Mouse (Mus musculus) olfactory bulb, adult 2 months (tissue): ENCODE data around the gene Prss35. TPM values are rescaled to one million over a fixed set of nuclear protein-coding genes. Genes with fewer than 3 reads are reported as not detected.

Experiments used
- H3K27ac ChIP-seq: fragments of 200-500 bp; 2 replicates; pipeline ENCODE4 v1.5.1; 2012; ENCODE audit warnings: low read depth, low read length; ENCODE audit not compliant: insufficient read depth
- H3K4me1 ChIP-seq: fragments of 200-500 bp; 2 replicates; pipeline ENCODE4 v1.6.1; 2012; ENCODE audit warnings: low read length; ENCODE audit not compliant: control insufficient read depth, insufficient read depth
- H3K4me3 ChIP-seq: fragments of 200-500 bp; 2 replicates; pipeline ENCODE4 v1.5.1; 2012; ENCODE audit warnings: mild to moderate bottlenecking, low read depth, low read length, moderate library complexity; ENCODE audit not compliant: insufficient read depth
- CTCF ChIP-seq: fragments of 200-500 bp; IDR thresholded peaks from 2 replicates; pipeline ENCODE4 v1.5.1; 2012; ENCODE audit warnings: low read depth, mild to moderate bottlenecking, low read length, moderate library complexity; ENCODE audit not compliant: insufficient read depth
- POLR2A ChIP-seq: fragments of 200-500 bp; IDR thresholded peaks from 2 replicates; pipeline ENCODE4 v1.6.1; 2012; ENCODE audit warnings: mild to moderate bottlenecking, low read depth, low read length, moderate library complexity; ENCODE audit not compliant: insufficient read depth
- WGBS: fragments of 180-500 bp; shearing (Covaris S2); methylation state at CpG from one replicate; pipeline ENCODE4 v1.1.7; 2018; 5-methylcytosine and 5-hydroxymethylcytosine counted together
- polyA plus RNA-seq: library from polyadenylated mRNA; stranded (reverse); fragments of >200 nt; gene quantifications from 2 replicates; pipeline ENCODE4 v1.2.4, GENCODE M21; 2012; ENCODE audit warnings: low replicate concordance; ENCODE audit not compliant: missing spikeins, insufficient read depth, insufficient read length

Gene Prss35
- polyA plus RNA-seq, 1 experiment: not detected

DNA sequence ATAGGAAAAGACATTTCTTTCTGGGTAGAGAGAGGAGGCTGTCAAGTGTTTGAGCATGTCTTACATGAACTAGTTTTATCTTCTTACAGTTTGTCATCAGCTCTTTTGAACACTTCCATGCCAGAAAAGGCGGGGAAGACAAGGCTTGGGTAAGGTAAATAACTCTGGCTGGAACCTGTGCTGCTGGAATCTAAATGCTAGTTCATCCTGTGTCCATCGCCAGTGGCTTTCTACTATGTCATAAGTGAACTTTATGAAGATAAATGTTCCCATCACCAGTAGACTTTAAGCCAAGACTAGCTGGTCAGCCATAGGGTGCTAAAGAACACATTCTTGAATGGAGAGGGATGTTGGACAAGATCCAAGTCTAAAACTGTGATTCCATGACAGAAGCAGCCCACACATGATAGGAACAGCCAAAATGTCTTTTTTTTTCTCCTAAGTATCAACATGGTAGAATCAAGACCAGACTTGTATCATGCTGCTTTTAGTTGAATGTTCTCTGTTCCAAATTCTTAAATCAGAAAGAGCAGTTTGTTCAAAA is 33.3 kb upstream of the Prss35 start:
- TF ChIP-seq POLR2A (no peak), CTCF (no peak)
- H3K4me3 ChIP-seq: no peak overlapping the region

GRCm38 (mm10) chr9:86712648-86713047 is 30.8 kb upstream of the Prss35 start:
- WGBS: 91% methylated on average over 2 of the region's 2 CpGs
- no peak overlapping the region for H3K27ac ChIP-seq
- TF ChIP-seq POLR2A: no peak
- no peak for TF ChIP-seq CTCF
- H3K4me1 ChIP-seq: no peaks in the 10 kb centered on the region
- no peak overlapping the region for H3K4me3 ChIP-seq

More for the DNA sequence above, 33.3 kb upstream of the Prss35 start:
- WGBS: 98% methylated on average over 2 of the region's 2 CpGs
- no peaks in the 10 kb centered on the region for H3K4me1 ChIP-seq
- H3K27ac ChIP-seq: no peak overlapping the region

DNA sequence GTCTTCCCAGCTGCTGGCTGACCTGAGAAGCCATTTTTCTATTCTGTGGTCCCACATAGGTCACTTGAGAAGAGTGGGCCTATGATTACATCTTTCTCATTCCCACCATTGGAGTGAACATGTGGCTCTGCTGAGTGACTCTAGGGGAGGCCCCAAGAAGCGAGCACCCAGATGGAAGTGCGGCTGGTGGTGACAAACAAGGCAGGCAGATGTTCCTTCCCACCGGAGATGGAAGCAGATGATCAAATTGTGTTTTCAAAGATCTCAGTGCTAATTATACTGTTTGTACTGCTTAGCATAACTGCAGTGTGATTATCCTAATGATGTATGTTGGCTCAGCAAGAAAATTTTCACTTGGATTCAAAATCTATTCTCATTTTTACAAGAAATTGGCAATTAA is 29.4 kb upstream of the Prss35 start:
- no peak overlapping the region for H3K27ac ChIP-seq
- no peaks in the 10 kb centered on the region for H3K4me1 ChIP-seq
- no peak overlapping the region for H3K4me3 ChIP-seq
- WGBS: 36% methylated on average over 3 of the region's 3 CpGs
- TF ChIP-seq POLR2A (no peak), CTCF (no peak)

DNA sequence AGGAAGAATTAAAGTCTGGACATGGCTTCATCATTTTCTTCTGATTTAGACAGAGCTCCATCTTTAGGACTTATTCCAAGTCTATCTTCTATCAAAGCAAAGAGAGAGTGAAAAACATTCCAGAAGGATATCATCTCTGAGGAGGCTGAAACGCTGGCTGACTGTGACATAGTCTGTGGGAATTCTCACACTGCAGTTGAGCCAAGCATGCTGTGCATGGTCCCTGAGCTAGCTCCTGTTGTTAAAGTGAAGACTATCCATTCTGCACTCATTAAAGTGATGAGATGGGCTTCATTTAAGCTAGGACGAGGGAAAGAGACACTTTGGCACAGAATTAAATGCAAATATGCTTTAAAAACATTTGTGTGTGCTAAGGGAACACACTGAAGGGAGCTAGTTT is 26.9 kb upstream of the Prss35 start:
- no peak for TF ChIP-seq CTCF
- TF ChIP-seq POLR2A: no peak
- H3K27ac ChIP-seq: no peak overlapping the region
- no peaks in the 10 kb centered on the region for H3K4me1 ChIP-seq
- WGBS: 52% methylated on average over 2 of the region's 2 CpGs
- H3K4me3 ChIP-seq: no peak overlapping the region

DNA sequence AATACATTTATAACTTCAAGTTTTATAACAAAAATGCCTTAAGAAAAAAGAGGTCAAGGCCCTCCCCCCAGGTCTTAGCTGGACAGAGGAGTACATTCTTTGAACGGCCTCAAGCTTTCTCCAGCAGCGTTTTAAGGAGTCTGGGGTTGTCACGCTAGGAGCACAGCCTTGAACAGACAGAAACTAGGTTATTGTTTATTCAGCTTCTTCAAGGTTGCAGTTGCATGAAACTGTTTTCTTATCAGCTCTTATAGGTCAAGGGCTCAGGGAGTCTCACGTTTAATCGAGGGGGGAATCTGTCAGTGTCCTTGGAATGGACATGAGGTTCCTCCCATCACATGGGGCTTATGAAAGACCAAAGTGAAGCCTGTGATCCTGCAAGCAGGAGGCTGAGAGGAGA is 26.3 kb upstream of the Prss35 start:
- 86% methylated on average over 5 of the region's 5 CpGs for WGBS

DNA sequence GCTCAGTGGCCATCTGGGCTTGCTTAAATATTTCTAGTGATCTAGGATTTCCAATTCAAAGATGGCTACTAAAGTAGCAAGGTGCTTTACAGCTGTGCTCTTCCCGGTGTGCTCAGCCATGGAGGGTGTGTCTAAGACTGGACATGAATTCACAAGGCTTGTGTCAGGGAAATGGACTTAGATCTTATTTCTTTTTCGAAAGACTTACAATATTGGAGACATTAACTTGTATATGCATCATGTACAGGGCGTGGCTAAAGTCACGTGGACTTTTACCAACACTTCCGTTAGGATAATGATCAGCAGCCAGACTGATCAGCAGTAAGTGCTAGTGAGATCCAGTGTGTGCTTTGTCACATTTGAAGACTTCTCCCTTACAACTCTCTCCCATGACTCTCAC is 23.2 kb upstream of the Prss35 start:
- 93% methylated on average over 5 of the region's 5 CpGs for WGBS

More for the DNA sequence above, 26.3 kb upstream of the Prss35 start:
- Histone ChIP-seq H3K4me3 (no peak overlapping the region), H3K27ac (no peak overlapping the region), H3K4me1 (no peaks in the 10 kb centered on the region)
- no peak for TF ChIP-seq CTCF
- no peak for TF ChIP-seq POLR2A

GRCm38 (mm10) chr9:86720794-86721193 is 22.7 kb upstream of the Prss35 start:
- Histone ChIP-seq H3K4me1 (no peaks in the 10 kb centered on the region), H3K27ac (no peak overlapping the region), H3K4me3 (no peak overlapping the region)
- WGBS: 93% methylated on average over 2 of the region's 2 CpGs
- TF ChIP-seq CTCF (no peak), POLR2A (no peak)

More for the DNA sequence above, 23.2 kb upstream of the Prss35 start:
- TF ChIP-seq POLR2A: no peak
- no peak for TF ChIP-seq CTCF
- no peak overlapping the region for H3K4me3 ChIP-seq
- no peaks in the 10 kb centered on the region for H3K4me1 ChIP-seq
- no peak overlapping the region for H3K27ac ChIP-seq

- 90% methylated on average over 4 of the region's 4 CpGs for WGBS
- H3K4me3 ChIP-seq: no peak overlapping the region
- TF ChIP-seq CTCF (no peak), POLR2A (no peak)
- H3K27ac ChIP-seq: peak overlapping the region; percentile 80
- no peaks in the 10 kb centered on the region for H3K4me1 ChIP-seq
Observed at GRCm38 (mm10) chr9:86725066-86725465, 18.4 kb upstream of the Prss35 start.

DNA sequence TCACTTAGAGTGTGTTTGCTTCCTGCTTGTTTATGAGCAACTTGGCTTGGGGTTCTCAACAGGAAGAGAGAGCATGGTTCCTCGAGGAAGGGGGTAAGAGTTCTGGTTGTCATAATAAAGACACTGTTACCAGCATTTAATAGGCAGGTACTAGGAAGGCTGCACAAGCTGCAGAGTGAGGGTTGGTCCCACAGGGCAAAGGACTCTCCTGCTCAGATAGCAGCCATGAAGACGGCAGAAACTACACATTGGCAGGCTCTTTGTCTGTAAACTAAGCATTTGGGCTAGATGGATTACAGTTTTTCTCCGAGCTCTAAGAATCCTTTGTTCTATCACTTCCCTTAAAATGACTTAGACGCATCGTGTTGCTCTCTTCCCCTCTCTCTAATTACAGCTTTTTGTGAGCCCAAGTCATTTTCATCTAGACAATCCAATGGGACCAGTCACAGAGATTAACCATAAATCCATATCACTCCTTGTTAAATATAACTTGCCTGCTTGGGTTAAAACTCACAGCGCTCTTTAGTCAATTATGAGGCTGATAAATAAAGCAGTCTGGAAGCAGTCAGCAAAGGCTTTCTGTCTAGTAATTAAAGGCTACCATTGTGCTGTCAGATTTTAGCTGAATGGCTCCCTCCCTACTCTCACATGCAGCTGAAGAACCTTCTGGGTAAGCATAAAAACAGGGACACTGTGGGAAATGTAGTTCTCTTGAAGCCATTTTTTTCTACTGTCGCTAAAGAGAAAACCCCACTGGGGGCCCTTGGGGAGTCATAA is 17.7 kb upstream of the Prss35 start:
- H3K4me1 ChIP-seq: no peaks in the 10 kb centered on the region
- 12% methylated on average over 7 of the region's 7 CpGs for WGBS
- H3K27ac ChIP-seq: peak overlapping the region; percentile 80

More for the DNA sequence above, 17.7 kb upstream of the Prss35 start:
- TF ChIP-seq POLR2A: no peak
- H3K4me3 ChIP-seq: no peak overlapping the region
